In the genomic region with DNA sequence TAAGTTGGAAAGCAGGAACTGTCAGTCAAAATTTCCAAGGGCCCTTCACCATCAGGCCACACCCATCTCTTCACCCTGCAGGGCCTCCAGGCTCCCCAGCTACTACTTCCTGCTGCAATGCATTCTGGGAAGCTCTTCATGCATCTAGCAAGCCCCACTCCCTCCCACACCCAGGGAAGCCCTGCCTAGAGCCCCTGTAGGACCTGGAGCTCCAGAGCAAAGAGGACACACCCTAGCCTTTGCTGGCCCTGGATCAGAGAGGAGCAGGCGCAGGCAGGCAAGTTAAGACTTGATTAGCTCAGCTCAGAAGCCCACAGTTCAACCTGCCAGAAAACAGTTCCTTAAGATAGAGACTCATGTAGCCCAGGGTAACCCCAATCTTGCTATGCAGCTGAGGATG, we compare ENCODE assay signal across 10 mouse cellular contexts. TPM values are rescaled to one million over a fixed set of nuclear protein-coding genes. Genes with fewer than 3 reads are reported as not detected.
DNase-seq lines count a peak whose midpoint lies in the region; ATAC-seq and TF ChIP-seq lines count a peak whose summit lies in the region.
"Had no signal": no experiment of that assay in that cellular context is flagged by ENCODE, and none has a peak within 500 bp of the region (broad histone marks: within the 10 kb centered on the region; RNA-seq: fewer than 3 reads in every experiment).

No protein-coding gene starts in this region.

- H3K9ac ChIP-seq in embryonic facial prominence, embryonic 11.5 days (replicated peaks; ENCODE audit: low read length): no peak overlapping the region
- no peak overlapping the region for H3K9ac ChIP-seq in lung, postnatal 0 days (replicated peaks; ENCODE audit: low read depth)

- 0 out of 2 replicates have a peak overlapping the region, but pooled peaks have one; percentile 8 for H3K27ac ChIP-seq in heart, embryonic 10.5 days
- H3K27ac ChIP-seq in embryonic facial prominence, embryonic 11.5 days (replicated peaks; ENCODE audit: low read depth, low read length): no peak overlapping the region
- peak overlapping the region; percentile 29 for H3K27ac ChIP-seq in lung, postnatal 0 days (ENCODE audit: low read length)

- no peak overlapping the region for H3K4me2 ChIP-seq in embryonic facial prominence, embryonic 11.5 days (ENCODE audit: low read depth, low read length)
- H3K4me2 ChIP-seq in lung, postnatal 0 days (replicated peaks; ENCODE audit: low read depth, low read length): no peak overlapping the region

- no peaks in the 10 kb centered on the region for H3K9me3 ChIP-seq in heart, embryonic 10.5 days
- no peaks in the 10 kb centered on the region for H3K9me3 ChIP-seq in embryonic facial prominence, embryonic 11.5 days (replicated peaks; ENCODE audit: control insufficient read depth, low read length)
- H3K9me3 ChIP-seq in lung, postnatal 0 days (ENCODE audit: low read length): no peaks in the 10 kb centered on the region

- TF ChIP-seq CTCF in lung, postnatal 0 days (IDR thresholded peaks at IDR 0.05): no peak

- WGBS in heart, embryonic 10.5 days: 72% methylated on average over 1 of the region's 1 CpGs
- 95% methylated on average over 1 of the region's 1 CpGs for WGBS in embryonic facial prominence, embryonic 11.5 days
- 65% methylated on average over 1 of the region's 1 CpGs for WGBS in lung, postnatal 0 days

- peaks cover 19% of the 10 kb centered on the region for H3K4me1 ChIP-seq in heart, embryonic 10.5 days
- H3K4me1 ChIP-seq in embryonic facial prominence, embryonic 11.5 days (ENCODE audit: control insufficient read depth, insufficient read depth, low read length): no peaks in the 10 kb centered on the region
- H3K4me1 ChIP-seq in lung, postnatal 0 days (ENCODE audit: insufficient read depth, low read depth, low read length): 0 out of 2 replicates have a peak, but pooled peaks cover 3% of the 10 kb centered on the region

- H3K36me3 ChIP-seq in heart, embryonic 10.5 days: peaks cover 4% of the 10 kb centered on the region; the same call in 1 of the 2 replicates
- no peaks in the 10 kb centered on the region; the same call in 1 of the 2 replicates for H3K36me3 ChIP-seq in embryonic facial prominence, embryonic 11.5 days (replicated peaks; ENCODE audit: control insufficient read depth, insufficient read depth, low read depth, low read length)
- H3K36me3 ChIP-seq in lung, postnatal 0 days (ENCODE audit: insufficient read depth, low read length): no peaks in the 10 kb centered on the region

- no peak for ATAC-seq in embryonic facial prominence, embryonic 11.5 days (replicated peaks; ENCODE audit: insufficient number of reproducible peaks, low FRiP score, low TSS enrichment, low read depth)
- ATAC-seq in lung, postnatal 0 days: peak; percentile 93
- ATAC-seq: Patski had no signal

- no peak overlapping the region for H3K4me3 ChIP-seq in heart, embryonic 10.5 days
- H3K4me3 ChIP-seq in embryonic facial prominence, embryonic 11.5 days (ENCODE audit: low read depth, low read length): no peak overlapping the region
- no peak overlapping the region for H3K4me3 ChIP-seq in lung, postnatal 0 days (ENCODE audit: low read depth, low read length)

- 0 out of 2 replicates have a peak, but pooled peaks have one; percentile 18 for TF ChIP-seq EP300 in lung, postnatal 0 days (IDR thresholded peaks at IDR 0.05)

- DNase-seq in heart, embryonic 10.5 days (ENCODE audit: low spot score): peak; percentile 87
- no peak for DNase-seq in heart, adult 9 months (ENCODE audit: low spot score in 2 of 2)
- DNase-seq in embryonic facial prominence, embryonic 11.5 days (ENCODE audit: low spot score): peak; percentile 49
- peak; percentile 94 for DNase-seq in lung, postnatal 0 days (ENCODE audit: low spot score)
- peak; percentile 76 for DNase-seq in thymus, postnatal 10 days (ENCODE audit: low spot score in 2 of 2)
- DNase-seq in cerebellum, adult 9-11 months: no peak
- no peak for DNase-seq in layer of hippocampus, adult 9-11 months
- DNase-seq in right cerebral cortex, adult 18-20 months: no peak
- DNase-seq: kidney, postnatal 10 days had no signal

- 0 out of 2 replicates have a peak, but pooled peaks cover 6% of the 10 kb centered on the region for H3K27me3 ChIP-seq in heart, embryonic 10.5 days (ENCODE audit: insufficient read depth, poor library complexity, severe bottlenecking)
- no peaks in the 10 kb centered on the region for H3K27me3 ChIP-seq in embryonic facial prominence, embryonic 11.5 days (ENCODE audit: control insufficient read depth, insufficient read depth, low read length)
- H3K27me3 ChIP-seq in lung, postnatal 0 days (replicated peaks; ENCODE audit: insufficient read depth, low read length): no peaks in the 10 kb centered on the region
- H3K27me3 ChIP-seq: Patski had no signal

RNA-seq across cellular contexts. Expression of a gene that starts 3.9 kb away (rescaled TPM):
- 10.2 and 14.7 TPM in 2 replicates for polyA plus RNA-seq in heart, embryonic 10.5 days (2016; fragmentation: Nextera tagmentation; extraction: Ambion mirVana)
- polyA plus RNA-seq in embryonic facial prominence, embryonic 11.5 days (2014; fragmentation: Nextera tagmentation; extraction: Ambion mirVana): 1.9 and 5.2 TPM in 2 replicates
- polyA plus RNA-seq in lung, postnatal 0 days (2015; fragmentation: Nextera tagmentation; extraction: Ambion mirVana): 1.4 and 2.7 TPM in 2 replicates

RNA-seq across cellular contexts. Expression of a gene that starts 26.8 kb away (rescaled TPM):
- 0.15 and 0.26 TPM in 2 replicates for polyA plus RNA-seq in heart, embryonic 10.5 days (2016; fragmentation: Nextera tagmentation; extraction: Ambion mirVana)
- polyA plus RNA-seq in embryonic facial prominence, embryonic 11.5 days (2014; fragmentation: Nextera tagmentation; extraction: Ambion mirVana): 0.28 TPM in 1 of 2 replicates, not detected in the other
- 0.07 and 0.13 TPM in 2 replicates for polyA plus RNA-seq in lung, postnatal 0 days (2015; fragmentation: Nextera tagmentation; extraction: Ambion mirVana)

RNA-seq across cellular contexts. Expression of a gene that starts 46.8 kb away (rescaled TPM):
- 17.2 and 17.3 TPM in 2 replicates for polyA plus RNA-seq in heart, embryonic 10.5 days (2016; fragmentation: Nextera tagmentation; extraction: Ambion mirVana)
- polyA plus RNA-seq in embryonic facial prominence, embryonic 11.5 days (2014; fragmentation: Nextera tagmentation; extraction: Ambion mirVana): 11.8 and 15.1 TPM in 2 replicates
- polyA plus RNA-seq in lung, postnatal 0 days (2015; fragmentation: Nextera tagmentation; extraction: Ambion mirVana): 11.8 and 13.7 TPM in 2 replicates

RNA-seq across cellular contexts. Expression of a gene that starts 52.2 kb away (rescaled TPM):
- polyA plus RNA-seq in heart, embryonic 10.5 days (2016; fragmentation: Nextera tagmentation; extraction: Ambion mirVana): 0.16 and 0.39 TPM in 2 replicates
- polyA plus RNA-seq in embryonic facial prominence, embryonic 11.5 days (2014; fragmentation: Nextera tagmentation; extraction: Ambion mirVana): 0.32 and 0.41 TPM in 2 replicates
- 0.16 and 0.31 TPM in 2 replicates for polyA plus RNA-seq in lung, postnatal 0 days (2015; fragmentation: Nextera tagmentation; extraction: Ambion mirVana)

RNA-seq across cellular contexts. Expression of a gene that starts 52.4 kb away (rescaled TPM):
- 41.0 and 41.3 TPM in 2 replicates for polyA plus RNA-seq in heart, embryonic 10.5 days (2016; fragmentation: Nextera tagmentation; extraction: Ambion mirVana)
- polyA plus RNA-seq in embryonic facial prominence, embryonic 11.5 days (2014; fragmentation: Nextera tagmentation; extraction: Ambion mirVana): 17.2 and 18.0 TPM in 2 replicates
- 22.0 and 22.2 TPM in 2 replicates for polyA plus RNA-seq in lung, postnatal 0 days (2015; fragmentation: Nextera tagmentation; extraction: Ambion mirVana)

Comparison
In these comparisons a context has a peak if more than half of its experiments do, and no peak if none do; other contexts are left out.
1. DNase-seq: peak in heart, embryonic 10.5 days (single experiment), embryonic facial prominence, embryonic 11.5 days (single experiment), lung, postnatal 0 days (single experiment) and thymus, postnatal 10 days (2 of 2); none in heart, adult 9 months (0 of 2), cerebellum, adult 9-11 months (single experiment), layer of hippocampus, adult 9-11 months (single experiment) and right cerebral cortex, adult 18-20 months (single experiment).